Mouse (Mus musculus) embryonic facial prominence, embryonic 10.5 days (tissue): ENCODE results near the gene Ism2. TPM values are rescaled to one million over a fixed set of nuclear protein-coding genes. Genes with fewer than 3 reads are reported as not detected.
A peak's percentile ranks its signal among the peaks of the same experiment; 100 is the strongest.

Experiments
- DNase-seq: peaks from one replicate; pipeline ENCODE4 v3.0.0-alpha.2; 2017; ENCODE audit warnings: low spot score
- H3K27ac ChIP-seq: fragments of 300-500 bp; sonication (generic); replicated peaks from 2 replicates; pipeline ENCODE4 v1.5.1; 2016; ENCODE audit warnings: mild to moderate bottlenecking
- H3K27me3 ChIP-seq: fragments of 300-500 bp; sonication (generic); replicated peaks from 2 replicates; pipeline ENCODE4 v1.6.1; 2016; ENCODE audit warnings: low read depth, mild to moderate bottlenecking; ENCODE audit not compliant: poor library complexity, severe bottlenecking
- H3K36me3 ChIP-seq: fragments of 300-500 bp; sonication (generic); replicated peaks from 2 replicates; pipeline ENCODE4 v1.6.1; 2016; ENCODE audit warnings: mild to moderate bottlenecking, moderate library complexity
- H3K4me1 ChIP-seq: fragments of 300-500 bp; sonication (generic); 2 replicates; pipeline ENCODE4 v1.6.1; 2016
- H3K4me3 ChIP-seq: fragments of 300-500 bp; sonication (generic); 2 replicates; pipeline ENCODE4 v1.5.1; 2016; ENCODE audit warnings: mild to moderate bottlenecking, moderate library complexity
- H3K9me3 ChIP-seq: fragments of 300-500 bp; sonication (generic); 2 replicates; pipeline ENCODE4 v1.6.1; 2016; ENCODE audit warnings: mild to moderate bottlenecking
- WGBS: fragments of 180-500 bp; shearing (Covaris S2); methylation state at CpG from one replicate; pipeline ENCODE4 v1.1.7; 2016; 5-methylcytosine and 5-hydroxymethylcytosine counted together
- polyA plus RNA-seq: library from polyadenylated mRNA; unstranded; fragments of >200 nt; fragmentation: Nextera tagmentation; extraction: Ambion mirVana; gene quantifications from 2 replicates; pipeline ENCODE4 v1.2.1, GENCODE M21; 2016

Ism2 gene
- 1.00 and 1.3 TPM in 2 replicates for polyA plus RNA-seq

GRCm38 (mm10) chr12:87299657-87300440, at the start of gene Ism2:
TSS of gene Ism2 (minus strand) at chr12:87299705.
- H3K4me3 ChIP-seq: peak within 1 kb of the TSS; percentile 82
- DNase-seq: peak; percentile 71
- H3K27me3 ChIP-seq: peaks cover 42% of the 10 kb centered on the region
- under 1% methylated on average over 86 of the region's 86 CpGs for WGBS
- no peaks in the 10 kb centered on the region for H3K9me3 ChIP-seq
- peak within 1 kb of the TSS; percentile 84 for H3K27ac ChIP-seq
- no peaks in the 10 kb centered on the region for H3K36me3 ChIP-seq
- H3K4me1 ChIP-seq: peaks cover 23% of the 10 kb centered on the region

DNA sequence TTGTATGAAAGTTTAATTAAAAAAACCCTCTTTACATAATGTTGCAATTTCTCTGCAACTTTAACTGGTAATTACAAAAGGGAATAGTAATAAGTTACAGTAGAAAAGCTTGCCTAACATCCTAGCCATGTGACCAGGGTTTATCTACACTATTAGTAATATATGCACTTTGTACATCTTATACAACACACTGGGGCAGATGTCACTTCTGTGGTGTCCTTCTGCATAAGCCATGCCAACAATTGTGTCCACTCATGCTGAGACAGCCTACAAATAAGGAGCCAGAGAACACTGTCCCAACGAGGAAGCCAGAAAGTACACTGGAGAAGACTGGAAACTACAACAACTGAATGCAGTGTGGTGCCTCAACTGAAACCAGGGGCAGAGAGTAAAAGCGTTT, 48.5 kb upstream of the Ism2 start:
- 85% methylated on average over 2 of the region's 2 CpGs for WGBS
- Histone ChIP-seq H3K36me3 (peaks cover 30% of the 10 kb centered on the region), H3K4me3 (no peak overlapping the region), H3K27me3 (no peaks in the 10 kb centered on the region), H3K9me3 (no peaks in the 10 kb centered on the region), H3K4me1 (no peaks in the 10 kb centered on the region), H3K27ac (no peak overlapping the region)
- DNase-seq: no peak

- DNase-seq: no peak
- H3K36me3 ChIP-seq: peaks cover 31% of the 10 kb centered on the region
- no peak overlapping the region for H3K27ac ChIP-seq
- H3K4me1 ChIP-seq: no peaks in the 10 kb centered on the region
- WGBS: 90% methylated on average over 2 of the region's 2 CpGs
- no peaks in the 10 kb centered on the region for H3K27me3 ChIP-seq
- H3K9me3 ChIP-seq: no peaks in the 10 kb centered on the region
- H3K4me3 ChIP-seq: no peak overlapping the region
Measured at GRCm38 (mm10) chr12:87347511-87347910, 48.0 kb upstream of the Ism2 start.

DNA sequence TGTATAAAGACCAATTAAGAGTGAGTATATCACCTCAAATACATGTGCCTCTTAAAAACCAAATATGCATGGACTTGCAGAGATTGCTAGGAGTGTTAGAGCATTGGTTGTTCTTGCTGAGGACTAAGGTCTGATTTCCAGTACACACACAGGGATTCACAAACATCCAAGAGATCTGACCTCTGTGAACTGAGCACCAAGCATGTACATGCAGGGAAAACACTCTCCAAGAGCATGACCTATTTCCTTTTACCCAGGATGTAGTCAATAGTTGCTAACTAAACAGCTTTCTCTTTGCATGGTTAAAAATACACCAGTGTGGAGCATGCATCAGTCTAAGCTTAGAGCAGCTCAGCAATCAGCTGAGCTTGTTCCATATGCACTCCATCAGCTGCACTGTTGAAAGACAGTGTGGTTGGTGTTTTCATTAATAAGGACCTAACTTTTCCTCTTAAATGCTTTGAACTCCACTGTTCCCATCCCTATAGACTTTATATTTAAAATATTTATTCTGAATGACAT, 43.6 kb upstream of the Ism2 start:
- no peaks in the 10 kb centered on the region for H3K9me3 ChIP-seq
- no peaks in the 10 kb centered on the region for H3K27me3 ChIP-seq

DNA sequence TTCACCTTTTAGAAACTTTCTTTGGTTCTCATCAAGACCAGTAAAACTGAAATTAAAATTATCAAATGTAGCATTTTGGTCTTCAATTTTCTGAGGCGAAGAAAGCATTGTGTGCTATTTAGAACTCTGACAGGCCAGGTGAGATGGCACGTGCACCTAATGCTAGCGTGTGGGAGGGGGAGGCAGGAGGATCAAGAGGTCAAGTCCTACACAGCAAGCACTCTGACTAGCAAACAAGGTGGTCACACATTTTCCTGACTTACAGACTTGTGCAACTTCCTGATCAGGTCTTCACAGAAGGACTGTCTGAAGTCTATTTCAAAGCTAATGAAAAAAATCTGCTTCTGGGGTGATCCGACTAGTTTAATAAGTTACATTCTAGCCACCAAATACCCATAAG, 38.6 kb upstream of the Ism2 start:
- Histone ChIP-seq H3K4me3 (no peak overlapping the region), H3K4me1 (no peaks in the 10 kb centered on the region), H3K27me3 (no peaks in the 10 kb centered on the region), H3K27ac (no peak overlapping the region), H3K36me3 (peaks cover 25% of the 10 kb centered on the region), H3K9me3 (no peaks in the 10 kb centered on the region)
- DNase-seq: no peak
- WGBS: 87% methylated on average over 4 of the region's 4 CpGs

More for the DNA sequence above, 43.6 kb upstream of the Ism2 start:
- no peak overlapping the region for H3K4me3 ChIP-seq
- peaks cover 50% of the 10 kb centered on the region for H3K36me3 ChIP-seq
- H3K4me1 ChIP-seq: no peaks in the 10 kb centered on the region
- H3K27ac ChIP-seq: no peak overlapping the region
- DNase-seq: no peak

DNA sequence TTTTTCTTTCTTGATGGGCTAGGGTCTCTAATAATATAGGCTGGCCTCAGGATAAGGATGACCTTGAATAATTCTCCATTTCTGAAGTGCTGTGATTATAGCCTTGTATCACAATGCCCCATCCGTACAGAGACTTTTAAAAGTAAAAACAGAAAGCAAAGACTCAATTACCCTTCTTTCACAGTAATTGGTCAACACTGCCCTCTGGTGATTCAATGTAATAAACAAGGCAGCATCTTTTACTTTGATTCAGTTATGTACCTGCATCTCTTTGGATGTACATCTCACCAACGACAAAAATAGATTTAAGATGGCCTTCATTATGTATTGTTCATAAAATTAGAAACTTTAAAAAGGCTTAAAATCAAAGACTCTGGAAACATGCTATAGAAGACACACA, 35.4 kb upstream of the Ism2 start:
- WGBS: 50% methylated on average over 2 of the region's 2 CpGs
- Histone ChIP-seq H3K9me3 (no peaks in the 10 kb centered on the region), H3K4me3 (no peak overlapping the region), H3K27ac (no peak overlapping the region), H3K4me1 (peaks cover 9% of the 10 kb centered on the region; the same call in 1 of the 2 replicates), H3K36me3 (peaks cover 12% of the 10 kb centered on the region), H3K27me3 (no peaks in the 10 kb centered on the region)
- DNase-seq: no peak

GRCm38 (mm10) chr12:87333794-87334193, 34.3 kb upstream of the Ism2 start:
- Histone ChIP-seq H3K36me3 (peaks cover 5% of the 10 kb centered on the region; the same call in 1 of the 2 replicates), H3K27ac (no peak overlapping the region), H3K27me3 (no peaks in the 10 kb centered on the region), H3K4me3 (no peak overlapping the region), H3K9me3 (no peaks in the 10 kb centered on the region), H3K4me1 (peaks cover 15% of the 10 kb centered on the region; the same call in 1 of the 2 replicates)
- DNase-seq: no peak

DNA sequence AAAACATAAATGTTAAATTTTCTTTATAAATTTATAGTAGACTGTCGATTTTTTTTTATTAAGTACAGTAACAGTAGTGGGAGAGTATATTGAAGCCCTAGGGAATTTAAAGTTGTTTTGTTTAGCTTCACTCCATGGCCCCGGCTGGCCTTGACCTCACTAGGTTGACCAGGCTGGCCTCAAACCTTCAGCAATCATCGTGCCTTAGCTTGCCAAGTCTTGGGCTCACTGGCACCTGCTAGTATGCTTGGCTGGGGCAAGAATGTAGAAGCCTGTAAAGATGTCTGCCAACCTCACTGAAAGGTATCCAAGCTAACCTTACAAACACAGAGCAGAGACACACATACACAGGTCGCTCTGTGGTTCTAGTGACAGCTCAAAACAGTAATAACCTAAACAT, 33.0 kb upstream of the Ism2 start:
- H3K9me3 ChIP-seq: no peaks in the 10 kb centered on the region
- peaks cover 22% of the 10 kb centered on the region for H3K4me1 ChIP-seq
- DNase-seq: no peak
- no peak overlapping the region for H3K27ac ChIP-seq
- no peaks in the 10 kb centered on the region for H3K27me3 ChIP-seq
- 85% methylated on average over 4 of the region's 4 CpGs for WGBS
- H3K4me3 ChIP-seq: no peak overlapping the region
- H3K36me3 ChIP-seq: peaks cover 5% of the 10 kb centered on the region; the same call in 1 of the 2 replicates

- Histone ChIP-seq H3K9me3 (no peaks in the 10 kb centered on the region), H3K36me3 (peaks cover 5% of the 10 kb centered on the region; the same call in 1 of the 2 replicates), H3K27me3 (no peaks in the 10 kb centered on the region), H3K4me1 (peaks cover 25% of the 10 kb centered on the region), H3K4me3 (no peak overlapping the region), H3K27ac (no peak overlapping the region)
- no peak for DNase-seq
- WGBS: 51% methylated on average over 5 of the region's 5 CpGs
Measured at GRCm38 (mm10) chr12:87331908-87332307, 32.4 kb upstream of the Ism2 start.

- Histone ChIP-seq H3K4me1 (peaks cover 25% of the 10 kb centered on the region), H3K27me3 (no peaks in the 10 kb centered on the region), H3K4me3 (no peak overlapping the region), H3K9me3 (no peaks in the 10 kb centered on the region), H3K27ac (no peak overlapping the region), H3K36me3 (peaks cover 5% of the 10 kb centered on the region; the same call in 1 of the 2 replicates)
- WGBS: 61% methylated on average over 6 of the region's 6 CpGs
- DNase-seq: no peak
Measured at GRCm38 (mm10) chr12:87331053-87331456, 31.6 kb upstream of the Ism2 start.

- WGBS: 57% methylated on average over 2 of the region's 2 CpGs
- no peaks in the 10 kb centered on the region for H3K27me3 ChIP-seq
- no peaks in the 10 kb centered on the region for H3K36me3 ChIP-seq
- H3K9me3 ChIP-seq: no peaks in the 10 kb centered on the region
- peaks cover 25% of the 10 kb centered on the region for H3K4me1 ChIP-seq
- no peak overlapping the region for H3K27ac ChIP-seq
- H3K4me3 ChIP-seq: no peak overlapping the region
- no peak for DNase-seq
Measured at GRCm38 (mm10) chr12:87330213-87330612, 30.7 kb upstream of the Ism2 start.

GRCm38 (mm10) chr12:87328025-87328424, 28.5 kb upstream of the Ism2 start:
- H3K4me1 ChIP-seq: peaks cover 25% of the 10 kb centered on the region

DNA sequence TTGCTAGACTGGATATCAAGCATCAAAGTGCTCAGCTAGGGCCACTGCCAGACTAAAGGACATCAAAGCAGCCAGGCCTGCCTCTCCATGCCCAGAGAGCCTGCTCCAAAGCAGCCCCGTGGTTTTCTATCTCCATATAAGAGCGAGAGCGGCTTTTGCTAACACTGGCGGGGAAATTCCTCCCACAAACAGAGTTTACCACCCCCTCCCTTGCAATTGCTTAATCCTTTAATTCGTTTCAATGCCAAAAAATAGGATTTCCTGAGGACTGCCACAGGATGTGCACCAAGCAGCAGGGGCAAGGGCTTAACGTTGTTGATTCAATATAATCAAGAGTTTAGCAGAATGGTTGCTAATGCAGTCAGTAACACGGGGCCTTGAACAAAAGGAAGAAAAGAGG, 28.1 kb upstream of the Ism2 start:
- 16% methylated on average over 7 of the region's 7 CpGs for WGBS
- peaks cover 10% of the 10 kb centered on the region for H3K36me3 ChIP-seq
- H3K27ac ChIP-seq: no peak overlapping the region; the same call in 1 of the 2 replicates
- H3K9me3 ChIP-seq: no peaks in the 10 kb centered on the region
- H3K4me3 ChIP-seq: no peak overlapping the region
- peaks cover 25% of the 10 kb centered on the region for H3K4me1 ChIP-seq
- H3K27me3 ChIP-seq: no peaks in the 10 kb centered on the region
- peak; percentile 19 for DNase-seq

More at GRCm38 (mm10) chr12:87328025-87328424, 28.5 kb upstream of the Ism2 start:
- Histone ChIP-seq H3K9me3 (no peaks in the 10 kb centered on the region), H3K27me3 (no peaks in the 10 kb centered on the region), H3K27ac (no peak overlapping the region), H3K36me3 (peaks cover 10% of the 10 kb centered on the region), H3K4me3 (no peak overlapping the region)
- no peak for DNase-seq
- 31% methylated on average over 4 of the region's 4 CpGs for WGBS
